Mouse (Mus musculus): Measurements from ENCODE around the gene Nt5c2. TPM values are rescaled to one million over a fixed set of nuclear protein-coding genes. Genes with fewer than 3 reads are reported as not detected.

The Nt5c2 gene
- polyA plus RNA-seq, 1 experiment = 0.55 TPM

- peaks cover 95% of the 10 kb centered on the region for H3K36me3 ChIP-seq (ENCODE audit: control insufficient read depth)
- H3K4me3 ChIP-seq (replicated peaks) = no peak overlapping the region
- no peaks in the 10 kb centered on the region for H3K9me3 ChIP-seq (ENCODE audit: control insufficient read depth, low read length)
- peaks cover 22% of the 10 kb centered on the region for H3K4me1 ChIP-seq (ENCODE audit: control insufficient read depth)
- no peaks in the 10 kb centered on the region for H3K27me3 ChIP-seq (ENCODE audit: control insufficient read depth)
- TF ChIP-seq TAL1 (IDR thresholded peaks at IDR 0.05; ENCODE audit: low read length) (no peak), GATA1 (IDR thresholded peaks at IDR 0.05; ENCODE audit: low read length) (no peak)
These were observed 125.3 kb downstream of the Nt5c2 start for GRCm38 (mm10) chr19:46889666-46890065.

GRCm38 (mm10) chr19:46887811-46888527 is 127.0 kb downstream of the Nt5c2 start:
- no peak overlapping the region for H3K4me3 ChIP-seq (replicated peaks)
- no peaks in the 10 kb centered on the region for H3K9me3 ChIP-seq (ENCODE audit: control insufficient read depth, low read length)
- H3K27me3 ChIP-seq (ENCODE audit: control insufficient read depth) = no peaks in the 10 kb centered on the region
- TF ChIP-seq GATA1 (IDR thresholded peaks at IDR 0.05; ENCODE audit: low read length) = no peak
- TF ChIP-seq TAL1 (IDR thresholded peaks at IDR 0.05; ENCODE audit: low read length) = no peak
- peaks cover 20% of the 10 kb centered on the region for H3K4me1 ChIP-seq (ENCODE audit: control insufficient read depth)
- peaks cover 100% of the 10 kb centered on the region for H3K36me3 ChIP-seq (ENCODE audit: control insufficient read depth)

DNA sequence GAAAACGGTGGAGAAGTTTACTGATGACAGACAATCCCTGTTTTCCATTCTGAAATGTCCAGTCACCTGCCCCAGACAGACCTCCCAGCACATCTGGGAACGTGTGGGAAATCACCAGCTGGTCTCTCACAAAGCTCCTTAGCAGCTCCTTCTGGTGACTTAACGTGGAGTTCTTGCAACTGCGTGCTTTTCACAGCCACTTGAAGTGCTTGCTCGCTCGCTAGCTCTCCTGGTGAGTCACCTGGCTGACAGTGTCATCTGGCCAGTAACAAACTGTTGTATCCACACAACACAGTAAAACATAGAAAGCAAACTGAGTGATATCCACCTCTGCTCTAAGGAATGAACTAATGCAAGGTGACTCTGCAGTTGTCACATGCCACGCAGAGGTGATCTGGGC is 128.1 kb downstream of the Nt5c2 start:
- peaks cover 100% of the 10 kb centered on the region for H3K36me3 ChIP-seq (ENCODE audit: control insufficient read depth)

DNA sequence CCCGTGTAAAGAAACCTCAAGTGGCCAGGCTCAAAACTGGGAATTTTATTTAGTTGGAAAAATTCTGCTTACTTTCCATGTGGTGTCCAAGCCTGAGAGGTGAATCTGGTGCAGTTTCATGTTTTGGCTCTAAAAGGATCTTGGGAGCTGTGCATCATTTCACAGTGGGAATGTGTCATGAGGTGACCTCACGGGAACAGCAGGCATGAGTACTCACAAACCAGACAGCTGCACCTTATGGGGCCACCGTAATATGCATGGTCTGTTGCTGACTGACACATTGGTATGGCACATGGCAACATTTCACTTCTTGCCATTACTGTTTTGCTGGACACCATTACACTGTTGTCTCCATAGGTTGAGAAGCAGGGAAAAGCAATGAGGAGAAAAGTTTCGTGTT is 129.6 kb downstream of the Nt5c2 start:
- H3K27me3 ChIP-seq (ENCODE audit: control insufficient read depth) = no peaks in the 10 kb centered on the region
- peaks cover 14% of the 10 kb centered on the region for H3K4me1 ChIP-seq (ENCODE audit: control insufficient read depth)
- no peak overlapping the region for H3K4me3 ChIP-seq (replicated peaks)
- TF ChIP-seq TAL1 (IDR thresholded peaks at IDR 0.05; ENCODE audit: low read length) = no peak
- TF ChIP-seq GATA1 (IDR thresholded peaks at IDR 0.05; ENCODE audit: low read length) = no peak
- no peaks in the 10 kb centered on the region for H3K9me3 ChIP-seq (ENCODE audit: control insufficient read depth, low read length)
- H3K36me3 ChIP-seq (ENCODE audit: control insufficient read depth) = peaks cover 100% of the 10 kb centered on the region

More for the DNA sequence above, 128.1 kb downstream of the Nt5c2 start:
- TF ChIP-seq GATA1 (IDR thresholded peaks at IDR 0.05; ENCODE audit: low read length) (no peak), TAL1 (IDR thresholded peaks at IDR 0.05; ENCODE audit: low read length) (no peak)
- Histone ChIP-seq H3K27me3 (ENCODE audit: control insufficient read depth) (no peaks in the 10 kb centered on the region), H3K4me3 (replicated peaks) (no peak overlapping the region), H3K9me3 (ENCODE audit: control insufficient read depth, low read length) (no peaks in the 10 kb centered on the region), H3K4me1 (ENCODE audit: control insufficient read depth) (peaks cover 18% of the 10 kb centered on the region)

GRCm38 (mm10) chr19:46879876-46880275 is 135.1 kb downstream of the Nt5c2 start:
- Histone ChIP-seq H3K4me1 (ENCODE audit: control insufficient read depth) (peaks cover 7% of the 10 kb centered on the region), H3K4me3 (replicated peaks) (no peak overlapping the region), H3K27me3 (ENCODE audit: control insufficient read depth) (no peaks in the 10 kb centered on the region), H3K9me3 (ENCODE audit: control insufficient read depth, low read length) (no peaks in the 10 kb centered on the region), H3K36me3 (ENCODE audit: control insufficient read depth) (peaks cover 80% of the 10 kb centered on the region)
- TF ChIP-seq TAL1 (IDR thresholded peaks at IDR 0.05; ENCODE audit: low read length) (no peak), GATA1 (IDR thresholded peaks at IDR 0.05; ENCODE audit: low read length) (no peak)

DNA sequence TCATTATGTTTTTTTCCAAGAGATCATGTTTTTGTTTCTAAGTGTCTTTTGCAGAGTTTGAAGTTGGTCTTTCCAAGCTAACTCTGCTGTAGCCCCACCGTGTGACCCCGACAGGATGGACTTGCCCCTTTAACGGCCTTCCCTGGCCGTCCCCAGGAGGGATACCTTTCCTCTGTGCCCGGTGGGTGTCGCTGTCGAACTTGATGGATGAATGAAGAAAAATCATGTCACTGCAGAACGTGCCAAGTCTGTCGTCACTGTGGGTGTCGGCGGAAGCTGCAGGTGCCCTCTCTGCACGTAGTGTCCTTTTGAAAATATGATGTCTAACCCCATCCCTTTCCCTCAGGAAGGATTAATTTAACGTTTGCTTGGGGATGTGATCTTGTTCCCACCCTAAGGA is 136.6 kb downstream of the Nt5c2 start:
- TF ChIP-seq GATA1 (IDR thresholded peaks at IDR 0.05; ENCODE audit: low read length) (no peak), TAL1 (IDR thresholded peaks at IDR 0.05; ENCODE audit: low read length) (no peak)
- H3K4me3 ChIP-seq (replicated peaks) = no peak overlapping the region
- H3K36me3 ChIP-seq (ENCODE audit: control insufficient read depth) = peaks cover 71% of the 10 kb centered on the region
- H3K27me3 ChIP-seq (ENCODE audit: control insufficient read depth) = no peaks in the 10 kb centered on the region
- peaks cover 7% of the 10 kb centered on the region for H3K4me1 ChIP-seq (ENCODE audit: control insufficient read depth)
- no peaks in the 10 kb centered on the region for H3K9me3 ChIP-seq (ENCODE audit: control insufficient read depth, low read length)

DNA sequence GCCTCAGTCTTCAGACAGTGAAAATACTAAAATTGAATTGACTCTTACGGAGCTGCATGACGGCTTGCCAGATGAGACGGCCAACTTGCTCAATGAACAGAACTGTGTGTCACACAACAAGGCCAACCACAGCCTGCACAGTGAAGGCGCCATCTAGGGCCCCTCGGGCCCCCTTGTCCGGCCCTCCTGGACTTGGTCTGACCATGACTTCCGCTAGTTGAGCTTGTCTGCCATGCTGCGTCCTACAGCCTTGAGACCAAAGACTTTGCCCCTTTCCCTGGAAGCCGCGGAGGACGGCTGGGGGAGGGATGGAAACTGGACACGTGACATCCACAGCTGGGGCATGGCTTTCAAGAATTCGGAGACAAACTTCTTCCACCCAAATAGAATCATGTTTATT is 137.1 kb downstream of the Nt5c2 start:
- Histone ChIP-seq H3K4me1 (ENCODE audit: control insufficient read depth) (peaks cover 7% of the 10 kb centered on the region), H3K9me3 (ENCODE audit: control insufficient read depth, low read length) (no peaks in the 10 kb centered on the region), H3K36me3 (ENCODE audit: control insufficient read depth) (peaks cover 70% of the 10 kb centered on the region)

GRCm38 (mm10) chr19:46875790-46876189 is 139.2 kb downstream of the Nt5c2 start:
- Histone ChIP-seq H3K36me3 (ENCODE audit: control insufficient read depth) (peaks cover 63% of the 10 kb centered on the region), H3K4me1 (ENCODE audit: control insufficient read depth) (peaks cover 7% of the 10 kb centered on the region), H3K9me3 (ENCODE audit: control insufficient read depth, low read length) (no peaks in the 10 kb centered on the region), H3K4me3 (replicated peaks) (no peak overlapping the region), H3K27me3 (ENCODE audit: control insufficient read depth) (no peaks in the 10 kb centered on the region)
- no peak for TF ChIP-seq GATA1 (IDR thresholded peaks at IDR 0.05; ENCODE audit: low read length)
- TF ChIP-seq TAL1 (IDR thresholded peaks at IDR 0.05; ENCODE audit: low read length) = no peak

More for the DNA sequence above, 137.1 kb downstream of the Nt5c2 start:
- Histone ChIP-seq H3K27me3 (ENCODE audit: control insufficient read depth) (no peaks in the 10 kb centered on the region), H3K4me3 (replicated peaks) (no peak overlapping the region)
- TF ChIP-seq TAL1 (IDR thresholded peaks at IDR 0.05; ENCODE audit: low read length) (no peak), GATA1 (IDR thresholded peaks at IDR 0.05; ENCODE audit: low read length) (no peak)

GRCm38 (mm10) chr19:46873924-46874323 is 141.0 kb downstream of the Nt5c2 start:
- TF ChIP-seq TAL1 (IDR thresholded peaks at IDR 0.05; ENCODE audit: low read length) = no peak
- TF ChIP-seq GATA1 (IDR thresholded peaks at IDR 0.05; ENCODE audit: low read length) = no peak
- no peaks in the 10 kb centered on the region for H3K27me3 ChIP-seq (ENCODE audit: control insufficient read depth)
- peaks cover 57% of the 10 kb centered on the region for H3K36me3 ChIP-seq (ENCODE audit: control insufficient read depth)
- H3K4me3 ChIP-seq (replicated peaks) = no peak overlapping the region
- no peaks in the 10 kb centered on the region for H3K9me3 ChIP-seq (ENCODE audit: control insufficient read depth, low read length)
- H3K4me1 ChIP-seq (ENCODE audit: control insufficient read depth) = peaks cover 11% of the 10 kb centered on the region
